Mouse (Mus musculus): ENCODE measurements around the gene Nav3. TPM values are rescaled to one million over a fixed set of nuclear protein-coding genes. Genes with fewer than 3 reads are reported as not detected.

The Nav3 gene
- total and polyA plus RNA-seq, 3 experiments: not detected

DNA sequence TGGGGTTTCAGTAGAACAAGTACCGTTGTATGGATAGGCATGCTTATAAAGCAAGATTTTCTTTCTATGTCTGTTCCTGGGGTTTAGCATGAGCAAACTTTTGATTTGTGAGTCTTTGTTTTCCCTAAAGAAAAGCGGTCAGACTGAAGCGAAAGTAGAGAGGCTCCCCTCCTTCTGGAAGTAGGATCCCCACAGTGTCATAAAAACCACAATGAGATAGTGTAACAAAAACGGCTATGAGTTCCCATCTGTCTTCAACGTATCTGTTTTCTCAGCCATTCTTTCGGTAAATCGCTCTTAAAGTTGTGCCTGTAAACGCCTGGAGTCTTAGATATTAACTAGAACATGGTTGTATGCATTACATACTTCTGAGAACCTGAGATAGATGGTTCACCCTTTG is 479.7 kb downstream of the Nav3 start:
- DNase-seq (ENCODE audit: low read depth, low spot score): no peak
- no peaks in the 10 kb centered on the region for H3K9me3 ChIP-seq (replicated peaks; ENCODE audit: insufficient read depth, low read length)
- H3K4me1 ChIP-seq (ENCODE audit: control insufficient read depth in 1 of 2, insufficient read depth in 2 of 2, low read length in 2 of 2): no peaks in the 10 kb centered on the region
- H3K79me2 ChIP-seq (ENCODE audit: control insufficient read depth, insufficient read depth, low read length, poor library complexity): no peaks in the 10 kb centered on the region
- TF ChIP-seq JUND (IDR thresholded peaks at IDR 0.05; ENCODE audit: low read depth, low read length): no peak
- TF ChIP-seq EP300 (IDR thresholded peaks at IDR 0.05; ENCODE audit: low read depth in 1 of 2, low read length in 2 of 2): no peak
- TF ChIP-seq NELFE (IDR thresholded peaks at IDR 0.05; ENCODE audit: low read depth, low read length): no peak
- TF ChIP-seq TBP (IDR thresholded peaks at IDR 0.05; ENCODE audit: low read depth, low read length): no peak
- no peak for TF ChIP-seq ZNF384 (IDR thresholded peaks at IDR 0.05; ENCODE audit: low read depth, low read length)
- no peak for TF ChIP-seq CHD1 (IDR thresholded peaks at IDR 0.05; ENCODE audit: low read depth, low read length)
- no peak for TF ChIP-seq UBTF (IDR thresholded peaks at IDR 0.05; ENCODE audit: borderline replicate concordance, insufficient read depth, low read depth, low read length)
- no peak for TF ChIP-seq CTCF (IDR thresholded peaks at IDR 0.05 in 2 of 3, conservative IDR thresholded peaks at IDR 0.05 in 1 of 3; ENCODE audit: control insufficient read depth in 1 of 3, insufficient read depth in 1 of 3, low read depth in 2 of 3, low read length in 3 of 3, poor library complexity in 1 of 3, severe bottlenecking in 1 of 3)
- TF ChIP-seq BHLHE40 (IDR thresholded peaks at IDR 0.05; ENCODE audit: borderline replicate concordance, low read depth, low read length): no peak
- TF ChIP-seq RCOR1 (IDR thresholded peaks at IDR 0.05; ENCODE audit: low read depth, low read length): no peak
- TF ChIP-seq MEF2A (IDR thresholded peaks at IDR 0.05; ENCODE audit: extremely low read depth, insufficient replicate concordance, low read depth, low read length, poor library complexity, severe bottlenecking): no peak
- no peak for TF ChIP-seq ZMIZ1 (IDR thresholded peaks at IDR 0.05; ENCODE audit: low read depth, low read length)
- TF ChIP-seq GABPA (IDR thresholded peaks at IDR 0.05; ENCODE audit: low read depth, low read length): no peak
- TF ChIP-seq MAX (IDR thresholded peaks at IDR 0.05; ENCODE audit: low read length): no peak
- H3K36me3 ChIP-seq (ENCODE audit: control insufficient read depth in 1 of 2, insufficient read depth in 2 of 2, low read length in 2 of 2): no peaks in the 10 kb centered on the region
- no peaks in the 10 kb centered on the region for H3K27me3 ChIP-seq (ENCODE audit: control insufficient read depth in 1 of 2, insufficient read depth in 2 of 2, low read length in 2 of 2)
- no peak overlapping the region for H3K9ac ChIP-seq (ENCODE audit: control insufficient read depth, low read depth, low read length, poor library complexity, severe bottlenecking)
- no peak overlapping the region for H3K27ac ChIP-seq (ENCODE audit: control insufficient read depth, low read depth, low read length)
- H3K4me3 ChIP-seq (ENCODE audit: control insufficient read depth in 1 of 2, insufficient read depth in 1 of 2, low read depth in 2 of 2, low read length in 2 of 2): no peak overlapping the region

DNA sequence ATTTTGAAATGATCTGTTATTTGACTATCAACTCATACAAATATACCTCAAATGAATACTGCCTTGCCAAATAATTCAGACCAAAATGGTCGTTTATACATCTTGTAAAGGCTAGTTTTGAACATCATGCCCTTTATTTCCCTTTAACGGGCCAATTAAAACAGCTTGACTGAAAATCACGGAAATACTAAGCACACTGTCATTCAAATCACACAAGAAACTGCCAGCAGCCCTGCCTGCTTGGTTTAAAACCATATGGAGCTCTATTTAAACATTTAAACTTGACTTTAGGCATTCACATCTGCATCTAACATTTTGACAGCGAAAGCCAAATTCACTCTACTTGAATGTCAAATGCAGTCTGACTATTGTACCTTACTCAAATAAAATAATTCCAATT is 481.8 kb downstream of the Nav3 start:
- DNase-seq (ENCODE audit: low read depth, low spot score): no peak
- TF ChIP-seq ZC3H11A (IDR thresholded peaks at IDR 0.05; ENCODE audit: low read depth, low read length) (no peak), GATA1 (IDR thresholded peaks at IDR 0.05; ENCODE audit: low read depth, low read length) (no peak), MAFK (IDR thresholded peaks at IDR 0.05; ENCODE audit: borderline replicate concordance, low read depth, low read length) (no peak), BHLHE40 (IDR thresholded peaks at IDR 0.05; ENCODE audit: borderline replicate concordance, low read depth, low read length) (no peak), RCOR1 (IDR thresholded peaks at IDR 0.05; ENCODE audit: low read depth, low read length) (no peak), E2F4 (IDR thresholded peaks at IDR 0.05; ENCODE audit: borderline replicate concordance, low read depth, low read length) (no peak)
- H3K79me2 ChIP-seq (ENCODE audit: control insufficient read depth, insufficient read depth, low read length, poor library complexity): no peaks in the 10 kb centered on the region
- H3K4me3 ChIP-seq (ENCODE audit: control insufficient read depth in 1 of 2, insufficient read depth in 1 of 2, low read depth in 2 of 2, low read length in 2 of 2): no peak overlapping the region
- no peak overlapping the region for H3K27ac ChIP-seq (ENCODE audit: control insufficient read depth, low read depth, low read length)
- H3K9ac ChIP-seq (ENCODE audit: control insufficient read depth, low read depth, low read length, poor library complexity, severe bottlenecking): no peak overlapping the region
- H3K4me1 ChIP-seq (ENCODE audit: control insufficient read depth in 1 of 2, insufficient read depth in 2 of 2, low read length in 2 of 2): no peaks in the 10 kb centered on the region
- no peaks in the 10 kb centered on the region for H3K9me3 ChIP-seq (replicated peaks; ENCODE audit: insufficient read depth, low read length)
- no peaks in the 10 kb centered on the region for H3K36me3 ChIP-seq (ENCODE audit: control insufficient read depth in 1 of 2, insufficient read depth in 2 of 2, low read length in 2 of 2)
- no peaks in the 10 kb centered on the region for H3K27me3 ChIP-seq (ENCODE audit: control insufficient read depth in 1 of 2, insufficient read depth in 2 of 2, low read length in 2 of 2)

Measured in MEL (cell line).